Mouse (Mus musculus) embryonic facial prominence, embryonic 10.5 days (tissue): ENCODE measurements at regions not wholly inside any gene's neighbourhood (a gene's known extent, or its start where the extent isn't known, plus 50 kb on each side); places are given as distances from the start of the nearest gene placed in this dataset.

Experiments used
- DNase-seq: peaks from one replicate; pipeline ENCODE4 v3.0.0-alpha.2; 2017; ENCODE audit warnings: low spot score
- H3K27ac ChIP-seq: fragments of 300-500 bp; sonication (generic); replicated peaks from 2 replicates; pipeline ENCODE4 v1.5.1; 2016; ENCODE audit warnings: mild to moderate bottlenecking
- H3K27me3 ChIP-seq: fragments of 300-500 bp; sonication (generic); replicated peaks from 2 replicates; pipeline ENCODE4 v1.6.1; 2016; ENCODE audit warnings: low read depth, mild to moderate bottlenecking; ENCODE audit not compliant: poor library complexity, severe bottlenecking
- H3K36me3 ChIP-seq: fragments of 300-500 bp; sonication (generic); replicated peaks from 2 replicates; pipeline ENCODE4 v1.6.1; 2016; ENCODE audit warnings: mild to moderate bottlenecking, moderate library complexity
- H3K4me1 ChIP-seq: fragments of 300-500 bp; sonication (generic); 2 replicates; pipeline ENCODE4 v1.6.1; 2016
- H3K4me3 ChIP-seq: fragments of 300-500 bp; sonication (generic); 2 replicates; pipeline ENCODE4 v1.5.1; 2016; ENCODE audit warnings: mild to moderate bottlenecking, moderate library complexity
- H3K9me3 ChIP-seq: fragments of 300-500 bp; sonication (generic); 2 replicates; pipeline ENCODE4 v1.6.1; 2016; ENCODE audit warnings: mild to moderate bottlenecking
- WGBS: fragments of 180-500 bp; shearing (Covaris S2); methylation state at CpG from one replicate; pipeline ENCODE4 v1.1.7; 2016; 5-methylcytosine and 5-hydroxymethylcytosine counted together

GRCm38 (mm10) chr12:58425961-58426360 lies 156.9 kb upstream of the Clec14a start:
- no peaks in the 10 kb centered on the region for H3K4me1 ChIP-seq
- H3K27ac ChIP-seq: no peak overlapping the region
- 85% methylated on average over 4 of the region's 4 CpGs for WGBS
- DNase-seq: no peak
- H3K36me3 ChIP-seq: no peaks in the 10 kb centered on the region
- H3K9me3 ChIP-seq: no peaks in the 10 kb centered on the region
- H3K4me3 ChIP-seq: no peak overlapping the region
- H3K27me3 ChIP-seq: no peaks in the 10 kb centered on the region

- Histone ChIP-seq H3K36me3 (no peaks in the 10 kb centered on the region), H3K27me3 (no peaks in the 10 kb centered on the region), H3K9me3 (no peaks in the 10 kb centered on the region), H3K27ac (no peak overlapping the region), H3K4me3 (no peak overlapping the region), H3K4me1 (no peaks in the 10 kb centered on the region)
- no peak for DNase-seq
- WGBS: 50% methylated on average over 1 of the region's 1 CpGs
These were observed 154.5 kb upstream of the Clec14a start for GRCm38 (mm10) chr12:58423581-58423980.

GRCm38 (mm10) chr12:58401904-58402303 lies 132.8 kb upstream of the Clec14a start:
- Histone ChIP-seq H3K4me1 (peaks cover 4% of the 10 kb centered on the region; the same call in 1 of the 2 replicates), H3K9me3 (no peaks in the 10 kb centered on the region), H3K27me3 (no peaks in the 10 kb centered on the region), H3K27ac (0 out of 2 replicates have a peak overlapping the region, but pooled peaks have one; percentile 4), H3K4me3 (no peak overlapping the region), H3K36me3 (no peaks in the 10 kb centered on the region)
- WGBS: 60% methylated on average over 3 of the region's 3 CpGs
- no peak for DNase-seq

- Histone ChIP-seq H3K4me1 (no peaks in the 10 kb centered on the region), H3K9me3 (no peaks in the 10 kb centered on the region), H3K27me3 (no peaks in the 10 kb centered on the region), H3K27ac (no peak overlapping the region), H3K36me3 (no peaks in the 10 kb centered on the region), H3K4me3 (no peak overlapping the region)
- WGBS: 91% methylated on average over 4 of the region's 4 CpGs
- no peak for DNase-seq
These were observed 91.2 kb upstream of the Clec14a start for GRCm38 (mm10) chr12:58360258-58360657.

GRCm38 (mm10) chr12:58334163-58334562 lies 65.1 kb upstream of the Clec14a start:
- H3K4me3 ChIP-seq: no peak overlapping the region

GRCm38 (mm10) chr12:58329913-58330312 lies 60.8 kb upstream of the Clec14a start:
- H3K27me3 ChIP-seq: no peaks in the 10 kb centered on the region
- H3K4me3 ChIP-seq: no peak overlapping the region
- H3K36me3 ChIP-seq: no peaks in the 10 kb centered on the region
- H3K9me3 ChIP-seq: no peaks in the 10 kb centered on the region
- peak; percentile 38 for DNase-seq
- H3K27ac ChIP-seq: no peak overlapping the region
- no peaks in the 10 kb centered on the region for H3K4me1 ChIP-seq
- WGBS: 35% methylated on average over 2 of the region's 2 CpGs

More at GRCm38 (mm10) chr12:58334163-58334562, 65.1 kb upstream of the Clec14a start:
- no peaks in the 10 kb centered on the region for H3K27me3 ChIP-seq
- DNase-seq: no peak
- H3K27ac ChIP-seq: no peak overlapping the region
- no peaks in the 10 kb centered on the region for H3K36me3 ChIP-seq
- H3K4me1 ChIP-seq: no peaks in the 10 kb centered on the region
- no peaks in the 10 kb centered on the region for H3K9me3 ChIP-seq

- no peaks in the 10 kb centered on the region for H3K4me1 ChIP-seq
- H3K27ac ChIP-seq: no peak overlapping the region
- 82% methylated on average over 3 of the region's 3 CpGs for WGBS
- DNase-seq: no peak
- no peak overlapping the region for H3K4me3 ChIP-seq
- no peaks in the 10 kb centered on the region for H3K9me3 ChIP-seq
- no peaks in the 10 kb centered on the region for H3K36me3 ChIP-seq
- H3K27me3 ChIP-seq: no peaks in the 10 kb centered on the region
These were observed 54.9 kb upstream of the Clec14a start for GRCm38 (mm10) chr12:58323953-58324352.
